Mouse (Mus musculus) megakaryocyte-erythroid progenitor cell, adult 5-6 weeks (primary cell): ENCODE results near the gene Spc24. TPM values are rescaled to one million over a fixed set of nuclear protein-coding genes. Genes with fewer than 3 reads are reported as not detected.

ENCODE experiments used
- ATAC-seq: replicated peaks from 2 replicates; pipeline ENCODE4 v1.8.0; 2016; ENCODE audit warnings: mild to moderate bottlenecking, inconsistent platforms; ENCODE audit not compliant: severe bottlenecking, poor library complexity, low FRiP score, low TSS enrichment
- total RNA-seq, 2 experiments: library from RNA; stranded (forward) in 1 of 2; stranded (reverse) in 1 of 2; fragments of 200-1000, 215-1000 nt in 1 of 2; fragments of >200 nt in 1 of 2; fragmentation: Nextera tagmentation in 1 of 2; gene quantifications; 2 replicates each; pipeline ENCODE4 v1.2.3; 2014 to 2017

The Spc24 gene
- total RNA-seq, 2 experiments from 2014 or later, result 77.1 to 79.0 TPM

GRCm38 (mm10) chr9:21725224-21726121, 34.6 kb downstream of the Spc24 start:
- peak; percentile 32 for ATAC-seq

DNA sequence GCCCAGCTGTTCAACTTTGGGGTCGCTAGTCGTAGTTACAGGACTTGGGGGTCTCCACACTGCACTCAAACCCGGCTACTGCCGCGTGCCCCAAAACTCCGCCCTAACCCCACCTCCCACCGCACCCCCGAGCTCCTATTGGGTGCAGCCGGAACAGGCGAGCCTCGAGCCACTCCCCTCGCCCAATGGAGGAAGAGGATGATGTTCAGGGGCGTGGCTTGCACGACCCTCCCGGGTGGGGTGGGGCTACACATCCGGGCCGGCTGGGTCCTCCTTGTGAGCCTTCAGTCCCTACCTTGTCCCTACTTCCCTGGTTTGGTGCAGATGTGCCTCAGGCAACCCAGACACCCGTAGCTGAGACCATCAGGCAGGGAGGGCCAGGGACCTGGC, 36.0 kb downstream of the Spc24 start:
- peak; percentile 88 for ATAC-seq

DNA sequence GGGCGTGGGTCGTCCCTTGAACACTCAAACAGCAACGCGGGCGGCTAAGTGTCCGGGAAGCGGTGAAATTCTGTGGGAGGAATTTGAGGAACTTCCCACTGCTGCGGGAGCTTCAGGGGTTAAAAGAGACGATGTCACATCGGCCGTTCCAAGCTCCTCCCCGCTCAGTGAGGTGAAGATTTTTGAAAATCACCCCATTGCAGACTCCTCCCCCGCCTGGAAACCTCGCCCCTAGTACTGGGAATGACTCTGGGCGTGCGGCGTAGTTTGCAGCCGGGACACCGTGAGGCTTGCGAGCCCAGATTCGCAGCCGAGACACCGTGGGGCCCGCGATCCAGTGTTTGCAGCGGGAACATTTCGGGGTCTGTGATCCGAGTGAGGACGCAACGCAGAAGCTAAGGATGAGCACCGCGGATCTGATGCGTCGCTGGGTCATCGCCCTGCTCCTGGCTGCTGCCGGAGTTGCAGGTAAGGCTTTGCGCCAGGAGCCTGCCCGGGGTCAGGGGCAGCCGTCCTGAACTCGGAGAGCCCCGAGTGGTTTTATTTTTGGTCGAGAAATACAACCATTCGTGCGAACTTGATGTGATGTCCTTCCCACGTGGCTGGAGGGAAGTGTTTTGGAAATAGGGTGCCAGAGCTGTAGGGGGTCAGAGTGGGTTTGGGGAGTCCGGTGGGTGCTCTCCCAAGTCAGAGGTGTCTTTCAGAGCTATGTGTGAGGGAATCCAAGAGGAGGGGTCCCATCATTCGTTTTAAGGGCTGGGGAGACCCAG, 36.5 kb downstream of the Spc24 start, which contains the start of gene Ldlr:
TSS of gene Ldlr (plus strand) at position 107 of the 770 bp plus-strand sequence.
- ATAC-seq, result peak; percentile 87

- no peak for ATAC-seq
Measured at GRCm38 (mm10) chr9:21721036-21721435, 39.1 kb downstream of the Spc24 start.

- ATAC-seq, result no peak
Measured at GRCm38 (mm10) chr9:21717015-21717414, 43.1 kb downstream of the Spc24 start.

DNA sequence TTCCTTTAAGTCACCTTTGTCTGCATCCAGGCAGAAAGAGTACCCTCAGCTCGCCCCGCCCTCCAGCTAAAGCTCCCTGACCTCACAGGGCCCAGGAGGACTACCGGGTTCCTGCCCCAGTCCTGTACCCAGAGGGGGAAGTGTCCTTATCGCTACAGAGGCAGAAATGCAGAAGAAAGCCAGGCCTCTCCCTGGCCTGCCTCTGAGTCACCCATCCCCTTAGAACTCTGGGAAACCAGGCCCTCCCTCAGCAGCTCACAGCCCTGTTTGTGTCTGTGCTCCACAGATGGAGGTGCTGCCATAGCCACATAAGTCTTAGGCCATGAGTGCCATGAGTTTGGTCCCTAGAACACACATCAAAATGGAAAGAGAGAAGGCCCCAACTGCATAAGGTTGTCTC, 44.8 kb downstream of the Spc24 start:
- ATAC-seq, result peak; percentile 97

- ATAC-seq, result no peak
Measured at GRCm38 (mm10) chr9:21709340-21709739, 50.8 kb downstream of the Spc24 start.

- ATAC-seq, result no peak
Measured at GRCm38 (mm10) chr9:21706586-21707265, 53.4 kb downstream of the Spc24 start.

DNA sequence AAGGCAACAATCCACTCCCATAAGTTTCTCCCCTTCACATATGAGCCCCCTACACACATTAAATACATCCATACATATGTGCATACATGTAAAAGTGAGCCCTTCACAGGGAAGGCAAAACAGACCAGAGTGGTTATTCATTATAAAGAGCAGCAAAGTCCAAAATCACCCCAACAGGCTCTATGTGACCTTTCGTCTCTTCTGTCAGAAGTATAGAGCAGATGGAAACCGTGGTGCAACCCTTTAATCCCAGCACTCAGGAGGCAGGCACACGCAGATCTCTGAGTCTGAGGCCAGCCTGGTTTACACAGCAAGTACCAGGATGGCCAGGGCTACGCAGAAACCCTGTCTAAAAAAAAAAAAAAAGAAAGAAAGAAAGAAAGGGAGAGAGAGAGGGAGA, 54.0 kb downstream of the Spc24 start:
- ATAC-seq, result no peak

Other genes with a start within 250 kb of the Spc24 start
- 2.5 and 5.3 TPM in 2 replicates for gene AB124611, start 234.1 kb downstream of the Spc24 start, total RNA-seq (2014; fragmentation: Nextera tagmentation)
- gene AB124611, start 234.1 kb downstream of the Spc24 start, total RNA-seq (2017), result 1.8 and 11.3 TPM in 2 replicates
- 95.2 and 131 TPM in 2 replicates for gene Carm1, start 213.4 kb downstream of the Spc24 start, total RNA-seq (2014; fragmentation: Nextera tagmentation)
- gene Carm1, start 213.4 kb downstream of the Spc24 start, total RNA-seq (2017), result 24.9 and 46.0 TPM in 2 replicates
- 27.2 and 30.2 TPM in 2 replicates for gene Timm29, start 167.6 kb downstream of the Spc24 start, total RNA-seq (2014; fragmentation: Nextera tagmentation)
- 37.6 and 51.4 TPM in 2 replicates for gene Timm29, start 167.6 kb downstream of the Spc24 start, total RNA-seq (2017)
- gene Yipf2, start 167.5 kb downstream of the Spc24 start, total RNA-seq (2014; fragmentation: Nextera tagmentation), result 3.6 and 5.6 TPM in 2 replicates
- gene Yipf2, start 167.5 kb downstream of the Spc24 start, total RNA-seq (2017), result 3.1 and 4.9 TPM in 2 replicates
- gene Smarca4, start 144.1 kb downstream of the Spc24 start, total RNA-seq (2014; fragmentation: Nextera tagmentation), result 96.0 and 106 TPM in 2 replicates
- gene Smarca4, start 144.1 kb downstream of the Spc24 start, total RNA-seq (2017), result 55.3 and 82.3 TPM in 2 replicates
- gene Ldlr, start 36.8 kb downstream of the Spc24 start, total RNA-seq (2014; fragmentation: Nextera tagmentation), result 8.4 and 14.8 TPM in 2 replicates
- gene Ldlr, start 36.8 kb downstream of the Spc24 start, total RNA-seq (2017), result 11.5 and 13.9 TPM in 2 replicates
- 0.61 TPM in 1 of 2 replicates, not detected in the other for gene Kank2, start 38.4 kb upstream of the Spc24 start, total RNA-seq (2014; fragmentation: Nextera tagmentation)
- 0.23 TPM in 1 of 2 replicates, not detected in the other for gene Kank2, start 38.4 kb upstream of the Spc24 start, total RNA-seq (2017)
- gene Angptl8, start 75.2 kb upstream of the Spc24 start, total RNA-seq (2014; fragmentation: Nextera tagmentation), result not detected in 2 replicates
- not detected in 2 replicates for gene Angptl8, start 75.2 kb upstream of the Spc24 start, total RNA-seq (2017)
- gene Dock6, start 92.3 kb upstream of the Spc24 start, total RNA-seq (2014; fragmentation: Nextera tagmentation), result 0.37 and 0.57 TPM in 2 replicates
- gene Dock6, start 92.3 kb upstream of the Spc24 start, total RNA-seq (2017), result 0.15 and 0.23 TPM in 2 replicates
- gene Rab3d, start 157.9 kb upstream of the Spc24 start, total RNA-seq (2014; fragmentation: Nextera tagmentation), result 4.9 and 8.7 TPM in 2 replicates
- gene Rab3d, start 157.9 kb upstream of the Spc24 start, total RNA-seq (2017), result 8.1 and 8.6 TPM in 2 replicates
- not detected in 2 replicates for gene Ccdc159, start 167.2 kb upstream of the Spc24 start, total RNA-seq (2014; fragmentation: Nextera tagmentation)
- 0.46 TPM in 1 of 2 replicates, not detected in the other for gene Ccdc159, start 167.2 kb upstream of the Spc24 start, total RNA-seq (2017)
- gene Tmem205, start 167.3 kb upstream of the Spc24 start, total RNA-seq (2014; fragmentation: Nextera tagmentation), result 9.1 and 11.4 TPM in 2 replicates
- gene Tmem205, start 167.3 kb upstream of the Spc24 start, total RNA-seq (2017), result 4.1 and 8.5 TPM in 2 replicates
- not detected in 2 replicates for gene Plppr2, start 176.7 kb upstream of the Spc24 start, total RNA-seq (2014; fragmentation: Nextera tagmentation)
- not detected in 2 replicates for gene Plppr2, start 176.7 kb upstream of the Spc24 start, total RNA-seq (2017)
- gene Swsap1, start 195.5 kb upstream of the Spc24 start, total RNA-seq (2014; fragmentation: Nextera tagmentation), result 4.1 and 9.1 TPM in 2 replicates
- gene Swsap1, start 195.5 kb upstream of the Spc24 start, total RNA-seq (2017), result 1.2 and 4.8 TPM in 2 replicates
- 109 and 131 TPM in 2 replicates for gene Epor, start 203.2 kb upstream of the Spc24 start, total RNA-seq (2014; fragmentation: Nextera tagmentation)
- 35.2 and 48.6 TPM in 2 replicates for gene Epor, start 203.2 kb upstream of the Spc24 start, total RNA-seq (2017)
- gene Rgl3, start 229.1 kb upstream of the Spc24 start, total RNA-seq (2014; fragmentation: Nextera tagmentation), result not detected in 2 replicates
- not detected in 2 replicates for gene Rgl3, start 229.1 kb upstream of the Spc24 start, total RNA-seq (2017)
- gene Ccdc151, start 242.3 kb upstream of the Spc24 start, total RNA-seq (2014; fragmentation: Nextera tagmentation), result 1.2 TPM in 1 of 2 replicates, not detected in the other
- gene Ccdc151, start 242.3 kb upstream of the Spc24 start, total RNA-seq (2017), result not detected in 2 replicates
- gene Prkcsh, start 242.5 kb upstream of the Spc24 start, total RNA-seq (2014; fragmentation: Nextera tagmentation), result 45.7 and 56.7 TPM in 2 replicates
- gene Prkcsh, start 242.5 kb upstream of the Spc24 start, total RNA-seq (2017), result 102 and 107 TPM in 2 replicates